Mouse (Mus musculus) thymus, postnatal 0 days (tissue): ENCODE results near the gene Hebp1. TPM values are rescaled to one million over a fixed set of nuclear protein-coding genes. Genes with fewer than 3 reads are reported as not detected.

Experiments used
- DNase-seq: peaks from one replicate; pipeline ENCODE4 v3.0.0-alpha.2; 2015; ENCODE audit warnings: low spot score
- polyA plus RNA-seq: library from polyadenylated mRNA; unstranded; fragments of >200 nt; fragmentation: Nextera tagmentation; extraction: Ambion mirVana; gene quantifications from 2 replicates; pipeline ENCODE4 v1.2.1, GENCODE M21; 2015

The Hebp1 gene
- polyA plus RNA-seq, 1 experiment from 2014 or later: 22.8 TPM

- peak; percentile 5 for DNase-seq
These were observed 904 bp upstream of the Hebp1 start for GRCm38 (mm10) chr6:135198726-135199125.

DNA sequence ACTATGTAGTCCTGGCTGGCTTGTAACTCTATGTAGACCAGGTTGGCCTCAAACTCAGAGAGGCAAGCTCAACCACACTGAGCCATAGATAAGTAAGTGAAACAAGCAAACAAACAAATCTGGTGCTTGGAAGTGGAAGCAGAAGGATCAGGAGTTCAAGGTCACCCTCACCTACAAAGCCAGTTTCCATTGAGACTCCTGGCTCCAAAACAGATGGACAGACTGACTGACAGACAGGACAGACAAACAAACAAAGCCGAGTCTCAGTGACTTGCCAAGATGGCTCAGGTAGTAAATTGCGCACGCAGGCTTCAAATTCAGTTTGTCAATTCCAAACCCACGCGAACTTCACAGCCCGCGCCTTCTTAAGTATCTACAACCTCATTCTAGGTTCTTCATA, 376 bp downstream of the Hebp1 start:
- DNase-seq: no peak

- no peak for DNase-seq
These were observed 1.1 kb downstream of the Hebp1 start for GRCm38 (mm10) chr6:135196707-135197106.

DNA sequence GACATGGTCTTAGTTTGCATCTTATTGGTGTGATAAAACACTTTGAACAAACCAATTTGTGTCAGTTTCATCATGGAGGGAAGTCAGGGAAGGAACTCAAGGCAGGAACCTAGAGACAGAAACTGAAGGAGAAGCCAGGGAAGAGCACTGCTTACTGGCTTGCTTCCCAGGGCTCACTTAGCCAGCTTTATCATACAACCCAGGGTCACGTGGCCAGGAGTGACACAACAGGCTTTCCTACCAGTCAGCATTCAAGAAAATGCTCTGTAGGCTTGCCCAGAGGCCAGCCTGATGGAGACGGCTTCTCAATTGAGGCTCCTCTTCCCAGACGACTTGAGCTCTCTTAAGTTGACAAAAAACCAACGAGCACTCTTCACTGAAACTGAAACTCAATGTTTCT, 2.9 kb downstream of the Hebp1 start:
- DNase-seq: no peak

GRCm38 (mm10) chr6:135193733-135194132, 4.1 kb downstream of the Hebp1 start:
- no peak for DNase-seq

DNA sequence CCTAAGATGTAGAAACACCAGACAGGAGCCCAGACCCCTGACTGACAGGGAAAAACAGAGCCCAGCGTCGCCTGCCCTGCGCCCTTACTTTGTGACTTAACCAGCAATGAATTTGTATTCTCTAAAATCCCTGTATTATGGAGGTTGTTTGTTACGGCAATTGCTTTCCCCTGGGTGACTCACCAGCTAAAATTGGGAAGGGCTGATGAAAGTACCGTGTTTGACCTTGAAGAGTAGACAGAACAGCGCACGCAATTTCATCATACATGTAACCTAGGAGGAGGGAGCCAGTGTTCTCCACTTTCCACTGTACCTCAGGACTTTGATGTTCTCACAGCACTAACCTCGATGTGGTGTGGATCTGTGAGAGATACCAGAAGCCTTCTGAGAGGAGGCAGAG, 4.8 kb downstream of the Hebp1 start:
- no peak for DNase-seq

DNA sequence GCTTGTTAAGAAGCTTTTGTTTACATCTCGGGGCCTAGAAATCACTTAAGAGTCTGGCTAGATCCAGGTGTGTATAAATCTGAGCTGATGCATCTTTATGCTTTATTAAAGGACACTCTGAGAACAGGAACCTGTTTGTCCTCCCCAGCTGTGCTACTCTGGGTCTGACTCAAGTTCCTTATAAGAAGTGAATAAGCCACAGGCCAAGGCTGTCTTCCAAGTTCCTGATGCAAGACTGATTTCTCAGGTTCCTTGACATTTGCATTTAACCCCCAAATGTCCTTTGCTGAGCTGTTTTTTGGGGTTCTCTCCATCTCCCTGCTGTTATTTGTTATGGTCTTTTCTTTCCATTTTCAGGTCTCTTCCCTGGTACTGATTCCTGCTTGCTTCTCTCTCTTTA, 5.9 kb downstream of the Hebp1 start:
- no peak for DNase-seq

GRCm38 (mm10) chr6:135190122-135190521, 7.7 kb downstream of the Hebp1 start:
- no peak for DNase-seq

- DNase-seq: no peak
These were observed 9.2 kb downstream of the Hebp1 start for GRCm38 (mm10) chr6:135188629-135189028.

DNA sequence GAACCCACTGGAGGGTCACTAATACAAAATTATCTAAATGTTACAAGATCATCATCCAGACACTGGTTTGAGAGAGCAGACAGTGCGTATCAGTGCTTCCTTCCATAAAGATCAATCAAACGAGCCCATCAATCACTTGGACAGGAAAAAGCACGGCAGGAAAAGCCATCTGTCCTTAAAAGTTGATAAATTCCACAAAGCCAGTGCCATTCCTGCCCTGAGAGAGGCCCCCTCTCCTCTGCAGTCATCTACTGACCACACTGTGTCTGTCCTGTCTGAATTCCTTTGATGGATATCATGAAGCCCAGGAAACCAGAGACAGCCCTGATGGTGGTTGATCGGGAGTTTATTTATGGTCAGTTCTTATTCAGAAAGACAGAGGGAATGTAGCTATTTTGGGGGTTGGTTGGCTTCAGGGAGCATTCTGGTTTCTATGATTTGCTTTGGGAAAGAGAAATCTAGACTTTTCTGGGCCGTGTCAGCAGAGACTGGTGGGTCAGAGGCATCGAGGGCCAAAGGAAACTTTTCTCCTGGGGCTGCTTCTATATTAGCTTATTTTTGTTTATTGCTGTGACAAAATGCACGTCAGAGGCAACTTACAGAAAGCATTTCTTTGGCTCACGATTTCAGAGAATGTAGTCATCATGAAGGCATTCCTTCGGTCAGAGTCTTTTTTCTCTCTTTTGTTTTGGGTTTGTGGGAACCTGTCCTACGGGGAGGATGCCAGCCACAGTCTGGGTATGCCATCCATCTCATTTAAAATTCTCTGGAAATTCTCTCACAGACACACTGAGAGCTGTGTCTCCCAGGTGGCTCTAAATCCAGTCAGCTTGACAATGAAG, 10.5 kb downstream of the Hebp1 start:
- DNase-seq: no peak

DNA sequence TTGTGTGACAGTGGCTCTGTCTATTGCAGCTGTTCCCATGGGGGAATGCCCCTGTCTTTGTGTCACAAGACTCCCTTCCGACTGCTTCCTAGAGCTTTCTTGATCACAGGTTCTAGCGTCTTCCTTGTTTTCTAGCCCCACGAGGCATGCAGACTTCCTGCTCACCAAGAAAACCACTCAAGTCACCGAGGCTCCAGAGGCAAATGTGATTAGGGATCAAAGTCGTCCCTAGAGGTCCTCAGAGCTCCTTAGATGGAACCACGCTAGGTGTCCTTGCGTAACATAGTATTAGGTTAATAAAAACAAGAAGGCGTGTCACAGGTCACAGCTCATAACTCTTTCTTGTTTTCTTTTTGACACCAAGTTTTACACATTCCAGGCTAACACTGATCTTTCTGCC, 13.9 kb downstream of the Hebp1 start:
- DNase-seq: no peak

- peak; percentile 41 for DNase-seq
These were observed 14.9 kb downstream of the Hebp1 start for GRCm38 (mm10) chr6:135182925-135183324.

DNA sequence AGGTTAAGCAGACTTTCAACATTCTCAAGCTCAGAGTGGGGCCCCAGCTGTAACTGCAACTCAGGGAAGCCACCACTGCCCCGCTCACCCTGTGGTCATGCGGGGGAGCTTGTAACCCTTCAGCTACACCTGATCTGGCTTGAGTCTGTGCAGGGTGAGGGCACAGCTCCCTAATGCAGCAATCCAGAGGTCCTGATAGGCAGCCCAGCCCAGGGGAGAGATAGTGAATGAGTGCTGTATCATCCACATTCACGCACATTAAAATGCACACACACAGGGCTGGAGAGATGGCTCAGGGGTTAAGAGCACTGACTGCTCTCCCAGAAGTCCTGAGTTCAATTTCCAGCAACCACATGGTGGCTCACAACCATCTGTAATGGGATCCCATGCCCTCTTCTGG, 19.2 kb downstream of the Hebp1 start:
- no peak for DNase-seq

GRCm38 (mm10) chr6:135177271-135177670, 20.6 kb downstream of the Hebp1 start:
- no peak for DNase-seq

GRCm38 (mm10) chr6:135175014-135175413, 22.8 kb downstream of the Hebp1 start:
- DNase-seq: no peak

- DNase-seq: no peak
These were observed 26.1 kb downstream of the Hebp1 start for GRCm38 (mm10) chr6:135171736-135172135.

- DNase-seq: no peak
These were observed 28.6 kb downstream of the Hebp1 start for GRCm38 (mm10) chr6:135169246-135169645.

DNA sequence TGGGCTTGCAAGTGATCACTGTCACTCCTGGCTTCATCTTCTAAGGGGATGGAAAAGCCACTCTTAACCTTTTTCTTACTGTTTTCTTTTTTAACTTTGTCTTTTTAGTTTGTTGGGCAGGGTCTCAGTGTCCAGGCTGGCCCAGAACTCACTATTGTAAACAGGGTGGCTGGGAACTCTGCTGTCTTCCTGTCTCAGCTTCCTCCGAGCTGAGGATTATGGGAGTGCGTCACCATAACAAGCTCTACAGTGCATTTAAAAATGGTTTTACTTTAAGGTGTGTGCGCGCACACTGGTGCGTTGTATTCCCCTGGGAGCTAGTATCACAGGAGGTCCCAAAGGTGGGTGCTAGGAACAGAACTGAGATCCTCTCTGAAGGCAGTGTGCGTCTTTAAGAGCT, 29.4 kb downstream of the Hebp1 start:
- DNase-seq: no peak

DNA sequence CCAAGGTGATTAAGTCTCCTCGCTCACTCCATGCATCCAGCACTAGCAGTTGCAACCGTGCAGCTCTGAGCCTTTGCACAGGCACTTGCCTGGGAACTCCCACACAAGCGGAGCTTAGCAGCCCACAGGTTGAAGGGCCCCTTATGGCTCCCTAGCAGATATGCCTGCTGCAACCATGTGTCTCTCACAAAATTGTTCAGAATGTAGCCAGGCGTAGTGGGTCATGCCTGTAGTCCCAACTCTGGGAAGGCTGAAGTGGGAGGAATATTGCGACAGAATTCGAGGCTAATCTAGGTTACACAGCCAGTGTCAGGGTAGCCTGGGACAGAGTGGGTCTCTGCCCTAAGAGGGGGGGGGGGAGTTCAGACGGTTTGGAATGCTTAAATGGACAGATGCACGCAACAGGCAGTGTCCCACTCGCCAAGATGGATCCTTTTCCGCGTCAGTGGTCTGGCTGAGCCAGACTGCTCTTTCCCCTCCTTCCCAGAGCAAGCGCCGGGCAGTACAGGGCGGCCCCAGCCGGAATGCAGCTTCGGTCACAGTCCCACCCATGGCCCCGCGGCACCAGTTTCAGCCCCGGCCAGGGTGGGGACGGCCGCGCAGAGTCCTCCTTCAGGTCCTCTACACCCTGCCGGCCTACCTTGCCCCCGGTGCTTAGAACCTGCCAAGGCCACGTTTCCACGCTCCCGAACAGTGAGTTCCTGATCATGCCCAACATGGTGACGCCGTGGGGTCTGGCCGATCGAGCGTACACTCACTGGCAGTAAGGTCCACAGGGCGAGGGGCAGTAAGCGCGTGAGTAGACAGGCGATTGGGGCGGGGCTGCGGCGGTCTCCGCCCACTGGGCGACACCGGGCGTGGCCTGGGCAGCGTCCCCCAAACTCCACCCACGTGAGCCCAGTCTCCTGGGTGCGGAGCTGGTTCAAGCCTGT, 30.2 kb downstream of the Hebp1 start:
- DNase-seq: peak; percentile 51

GRCm38 (mm10) chr6:135166712-135167111, 31.1 kb downstream of the Hebp1 start:
- DNase-seq: no peak

DNA sequence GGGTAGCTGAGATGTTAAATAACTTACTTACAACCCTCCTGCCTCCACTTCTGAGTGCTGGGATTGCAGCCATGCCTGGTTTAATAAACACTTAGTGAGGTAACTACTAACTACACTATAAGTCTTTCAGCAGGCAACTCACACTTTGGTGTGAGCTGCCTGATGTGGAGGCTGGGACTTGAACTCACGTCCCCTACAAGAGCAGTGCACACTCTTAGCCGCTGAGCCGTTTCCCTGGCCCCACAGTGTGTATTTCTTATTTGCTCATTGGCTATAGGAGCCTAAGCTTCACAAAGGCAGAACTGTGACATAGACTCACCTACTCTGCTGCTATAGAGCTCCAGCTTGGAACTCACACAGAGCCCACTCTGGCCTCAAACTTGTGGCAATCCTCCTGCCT, 31.6 kb downstream of the Hebp1 start:
- DNase-seq: no peak

DNA sequence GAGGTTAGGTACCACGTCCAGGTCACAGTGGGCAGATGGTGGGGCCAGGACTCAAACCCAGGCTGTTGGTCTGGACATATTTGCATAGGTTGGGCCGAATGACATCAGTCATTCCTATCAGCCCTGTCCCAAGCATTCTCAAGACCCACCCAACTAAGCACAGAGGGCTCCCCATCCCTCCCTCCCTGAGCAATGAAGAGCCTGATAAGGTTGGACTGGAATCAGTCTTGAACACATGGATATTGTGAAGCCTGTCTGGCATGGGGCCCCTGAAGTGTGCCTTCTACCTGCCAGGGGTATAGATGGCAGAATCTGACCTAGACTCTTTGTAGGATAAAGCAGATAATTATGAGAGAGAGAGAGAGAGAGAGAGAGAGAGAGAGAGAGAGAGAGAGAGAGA, 32.1 kb downstream of the Hebp1 start:
- DNase-seq: no peak
